Mouse (Mus musculus) erythroid progenitor cell, adult 5-6 weeks (primary cell): Measurements from ENCODE around the gene Ergic1. TPM values are rescaled to one million over a fixed set of nuclear protein-coding genes. Genes with fewer than 3 reads are reported as not detected.

Experiments
- ATAC-seq: replicated peaks from 2 replicates; pipeline ENCODE4 v1.8.0; 2016; ENCODE audit warnings: moderate number of reproducible peaks, mild to moderate bottlenecking, moderate TSS enrichment, inconsistent platforms; ENCODE audit not compliant: poor library complexity, low FRiP score, severe bottlenecking
- total RNA-seq, 2 experiments: library from RNA; stranded (forward) in 1 of 2; stranded (reverse) in 1 of 2; fragments of 150-400 nt in 1 of 2; fragments of 186-747, 209-891 nt in 1 of 2; gene quantifications; 2 replicates each; pipeline versions ENCODE4 v1.2.3 to v1.2.4; 2015 to 2017; ENCODE audit warnings: low replicate concordance in 2 of 2

The Ergic1 gene
- total RNA-seq, 2 experiments from 2014 or later: 3.9 to 6.7 TPM

- ATAC-seq: no peak
Measured at GRCm38 (mm10) chr17:26595448-26596167, 34.3 kb downstream of the Ergic1 start.

- no peak for ATAC-seq
Measured at GRCm38 (mm10) chr17:26596168-26596658, 34.9 kb downstream of the Ergic1 start.

GRCm38 (mm10) chr17:26596856-26597481 lies 35.7 kb downstream of the Ergic1 start:
- ATAC-seq: no peak

- no peak for ATAC-seq
Measured at GRCm38 (mm10) chr17:26598845-26599244, 37.6 kb downstream of the Ergic1 start.

GRCm38 (mm10) chr17:26600913-26601447 lies 39.7 kb downstream of the Ergic1 start:
- peak; percentile 73 for ATAC-seq

GRCm38 (mm10) chr17:26601514-26601913 lies 40.2 kb downstream of the Ergic1 start:
- no peak for ATAC-seq

- ATAC-seq: no peak
Measured at GRCm38 (mm10) chr17:26601926-26602325, 40.6 kb downstream of the Ergic1 start.

GRCm38 (mm10) chr17:26602371-26602885 lies 41.1 kb downstream of the Ergic1 start:
- ATAC-seq: no peak

- ATAC-seq: no peak
Measured at GRCm38 (mm10) chr17:26603311-26603710, 42.0 kb downstream of the Ergic1 start.

- no peak for ATAC-seq
Measured at GRCm38 (mm10) chr17:26605636-26606035, 44.3 kb downstream of the Ergic1 start.

GRCm38 (mm10) chr17:26606516-26606915 lies 45.2 kb downstream of the Ergic1 start:
- ATAC-seq: no peak

- ATAC-seq: no peak
Measured at GRCm38 (mm10) chr17:26608348-26608747, 47.1 kb downstream of the Ergic1 start.

- ATAC-seq: no peak
Measured at GRCm38 (mm10) chr17:26608877-26609276, 47.6 kb downstream of the Ergic1 start.

- no peak for ATAC-seq
Measured at GRCm38 (mm10) chr17:26609820-26610219, 48.5 kb downstream of the Ergic1 start.

GRCm38 (mm10) chr17:26611328-26611727 lies 50.0 kb downstream of the Ergic1 start:
- ATAC-seq: no peak

- ATAC-seq: no peak
Measured at GRCm38 (mm10) chr17:26611918-26612317, 50.6 kb downstream of the Ergic1 start.

- no peak for ATAC-seq
Measured at GRCm38 (mm10) chr17:26614286-26614685, 53.0 kb downstream of the Ergic1 start.

GRCm38 (mm10) chr17:26614708-26615486 lies 53.6 kb downstream of the Ergic1 start:
- ATAC-seq: no peak

- ATAC-seq: no peak
Measured at GRCm38 (mm10) chr17:26616696-26617095, 55.4 kb downstream of the Ergic1 start.

- no peak for ATAC-seq
Measured at GRCm38 (mm10) chr17:26618498-26618897, 57.2 kb downstream of the Ergic1 start.
